Mouse (Mus musculus): ENCODE data around the gene Hoxb2. TPM values are rescaled to one million over a fixed set of nuclear protein-coding genes. Genes with fewer than 3 reads are reported as not detected.

Hoxb2 gene
- polyA plus RNA-seq, 1 experiment, result 1.5 TPM

DNA sequence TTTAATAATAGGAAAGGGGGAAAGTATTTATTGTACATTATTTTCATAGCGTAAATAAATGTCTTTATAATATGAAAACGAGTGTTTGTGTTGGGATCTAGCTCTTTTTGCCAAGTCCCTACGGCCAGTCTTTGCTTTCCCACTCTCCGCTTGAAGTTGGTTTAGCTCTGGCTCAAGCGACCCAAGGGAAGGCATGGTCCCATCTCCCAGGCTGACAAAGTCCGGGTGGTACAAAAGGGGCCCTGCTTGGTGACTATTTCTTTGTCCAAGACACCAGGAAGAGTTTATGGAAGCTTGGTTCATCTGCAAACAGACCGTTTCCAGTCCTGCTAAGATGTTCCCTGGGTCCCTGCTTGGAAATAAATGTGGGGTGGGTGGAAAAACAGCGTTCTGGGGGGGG is 3.6 kb downstream of the Hoxb2 start:
- H3K4me3 ChIP-seq (ENCODE audit: control insufficient read depth, insufficient read depth, low read length), result no peak overlapping the region
- DNase-seq, result no peak
- H3K27me3 ChIP-seq (ENCODE audit: control insufficient read depth, insufficient read depth, low read length), result peaks cover 25% of the 10 kb centered on the region
- H3K27ac ChIP-seq (ENCODE audit: control insufficient read depth, insufficient read depth, low read length), result no peak overlapping the region
- 76% methylated on average over 8 of the region's 8 CpGs for WGBS
- no peaks in the 10 kb centered on the region for H3K4me1 ChIP-seq (replicated peaks; ENCODE audit: control insufficient read depth, insufficient read depth, low read length)
- TF ChIP-seq POLR2A (IDR thresholded peaks at IDR 0.05; ENCODE audit: control insufficient read depth, extremely low read depth, insufficient read depth, low read length, poor library complexity), result no peak
- no peaks in the 10 kb centered on the region for H3K36me3 ChIP-seq (ENCODE audit: control insufficient read depth, insufficient read depth, low read length)

DNA sequence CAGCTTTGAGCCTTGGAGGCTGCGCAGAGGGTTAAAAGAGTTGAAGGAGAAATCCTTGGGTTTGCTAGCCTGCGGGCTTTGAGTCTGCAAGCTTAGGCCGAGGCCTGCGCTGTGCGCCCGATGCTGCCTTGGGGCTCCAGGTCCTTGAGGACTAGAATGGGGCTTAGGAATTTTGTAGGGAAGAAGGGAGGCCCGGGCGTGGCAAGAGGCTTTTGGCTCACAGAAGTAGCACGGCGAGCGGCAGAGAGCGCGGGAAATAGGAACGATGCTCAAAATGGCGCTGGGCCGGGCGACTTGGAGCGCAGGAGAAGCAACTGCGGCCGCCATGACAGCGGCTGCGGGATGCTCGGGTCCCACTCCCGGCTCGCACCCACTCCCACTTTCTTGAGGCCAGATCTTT is 4.1 kb downstream of the Hoxb2 start:
- no peak for TF ChIP-seq POLR2A (IDR thresholded peaks at IDR 0.05; ENCODE audit: control insufficient read depth, extremely low read depth, insufficient read depth, low read length, poor library complexity)
- Histone ChIP-seq H3K4me3 (ENCODE audit: control insufficient read depth, insufficient read depth, low read length) (no peak overlapping the region), H3K27me3 (ENCODE audit: control insufficient read depth, insufficient read depth, low read length) (peaks cover 25% of the 10 kb centered on the region), H3K27ac (ENCODE audit: control insufficient read depth, insufficient read depth, low read length) (no peak overlapping the region), H3K36me3 (ENCODE audit: control insufficient read depth, insufficient read depth, low read length) (no peaks in the 10 kb centered on the region), H3K4me1 (replicated peaks; ENCODE audit: control insufficient read depth, insufficient read depth, low read length) (no peaks in the 10 kb centered on the region)
- DNase-seq, result no peak
- 25% methylated on average over 25 of the region's 25 CpGs for WGBS

DNA sequence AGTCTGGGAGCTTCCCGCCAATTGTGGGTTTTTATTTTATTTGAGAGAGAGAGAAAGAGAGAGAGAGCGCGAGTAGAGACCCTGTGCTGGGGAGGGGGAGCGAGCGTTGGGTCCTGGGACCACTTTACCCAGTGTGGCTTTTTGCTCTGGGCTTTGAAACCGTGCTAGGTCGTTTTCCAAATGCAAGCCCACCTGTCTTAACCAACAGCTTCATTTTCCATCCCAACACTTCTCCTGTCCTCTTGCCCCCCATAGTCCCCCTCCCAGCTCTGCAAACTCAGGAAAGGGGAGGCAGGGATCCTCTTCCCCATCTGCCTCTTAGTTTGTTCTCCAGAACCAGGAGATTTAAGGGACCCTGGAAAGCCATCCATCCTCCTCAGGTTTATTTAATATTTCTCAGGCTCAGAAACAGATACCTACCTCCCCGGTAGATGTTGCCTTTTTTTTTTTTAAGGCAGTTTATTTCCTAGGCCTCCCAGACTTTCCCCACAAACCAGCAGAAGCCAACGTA is 4.5 kb downstream of the Hoxb2 start:
- TF ChIP-seq POLR2A (IDR thresholded peaks at IDR 0.05; ENCODE audit: control insufficient read depth, extremely low read depth, insufficient read depth, low read length, poor library complexity), result no peak
- no peak for TF ChIP-seq CTCF (IDR thresholded peaks at IDR 0.05; ENCODE audit: borderline replicate concordance, control insufficient read depth, extremely low read depth, insufficient read depth, low read length, poor library complexity)
- no peak for DNase-seq
- H3K27ac ChIP-seq (ENCODE audit: control insufficient read depth, insufficient read depth, low read length), result no peak overlapping the region
- 64% methylated on average over 9 of the region's 9 CpGs for WGBS
- no peak overlapping the region for H3K4me3 ChIP-seq (ENCODE audit: control insufficient read depth, insufficient read depth, low read length)
- H3K4me1 ChIP-seq (replicated peaks; ENCODE audit: control insufficient read depth, insufficient read depth, low read length), result no peaks in the 10 kb centered on the region
- peaks cover 24% of the 10 kb centered on the region for H3K27me3 ChIP-seq (ENCODE audit: control insufficient read depth, insufficient read depth, low read length)
- no peaks in the 10 kb centered on the region for H3K36me3 ChIP-seq (ENCODE audit: control insufficient read depth, insufficient read depth, low read length)

DNA sequence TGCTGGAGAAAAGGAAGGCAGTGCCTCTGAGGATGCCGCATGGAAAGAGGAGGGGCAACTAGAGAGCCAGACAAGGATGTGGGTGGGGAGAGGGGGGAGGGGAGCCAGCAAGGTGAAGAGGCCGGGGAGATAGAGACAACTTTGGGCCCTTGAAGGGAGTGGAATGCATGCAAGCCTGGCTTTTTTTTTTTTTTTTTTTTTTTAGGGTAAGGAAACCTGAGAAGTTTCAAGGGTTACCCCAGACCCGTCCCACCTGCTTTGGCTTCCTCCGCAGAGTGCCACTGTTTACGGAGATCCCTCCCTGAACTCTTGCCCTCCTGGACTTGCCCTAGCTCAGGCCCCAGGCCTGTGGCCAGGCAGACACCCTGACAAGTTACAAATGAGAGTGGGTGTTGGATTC is 13.5 kb downstream of the Hoxb2 start:
- TF ChIP-seq POLR2A (IDR thresholded peaks at IDR 0.05; ENCODE audit: control insufficient read depth, extremely low read depth, insufficient read depth, low read length, poor library complexity), result no peak
- no peak for TF ChIP-seq CTCF (IDR thresholded peaks at IDR 0.05; ENCODE audit: borderline replicate concordance, control insufficient read depth, extremely low read depth, insufficient read depth, low read length, poor library complexity)
- WGBS, result 47% methylated on average over 5 of the region's 5 CpGs
- peaks cover 20% of the 10 kb centered on the region for H3K27me3 ChIP-seq (ENCODE audit: control insufficient read depth, insufficient read depth, low read length)
- H3K27ac ChIP-seq (ENCODE audit: control insufficient read depth, insufficient read depth, low read length), result no peak overlapping the region
- no peak for DNase-seq
- no peak overlapping the region for H3K4me3 ChIP-seq (ENCODE audit: control insufficient read depth, insufficient read depth, low read length)
- H3K4me1 ChIP-seq (replicated peaks; ENCODE audit: control insufficient read depth, insufficient read depth, low read length), result no peaks in the 10 kb centered on the region
- no peaks in the 10 kb centered on the region for H3K36me3 ChIP-seq (ENCODE audit: control insufficient read depth, insufficient read depth, low read length)

DNA sequence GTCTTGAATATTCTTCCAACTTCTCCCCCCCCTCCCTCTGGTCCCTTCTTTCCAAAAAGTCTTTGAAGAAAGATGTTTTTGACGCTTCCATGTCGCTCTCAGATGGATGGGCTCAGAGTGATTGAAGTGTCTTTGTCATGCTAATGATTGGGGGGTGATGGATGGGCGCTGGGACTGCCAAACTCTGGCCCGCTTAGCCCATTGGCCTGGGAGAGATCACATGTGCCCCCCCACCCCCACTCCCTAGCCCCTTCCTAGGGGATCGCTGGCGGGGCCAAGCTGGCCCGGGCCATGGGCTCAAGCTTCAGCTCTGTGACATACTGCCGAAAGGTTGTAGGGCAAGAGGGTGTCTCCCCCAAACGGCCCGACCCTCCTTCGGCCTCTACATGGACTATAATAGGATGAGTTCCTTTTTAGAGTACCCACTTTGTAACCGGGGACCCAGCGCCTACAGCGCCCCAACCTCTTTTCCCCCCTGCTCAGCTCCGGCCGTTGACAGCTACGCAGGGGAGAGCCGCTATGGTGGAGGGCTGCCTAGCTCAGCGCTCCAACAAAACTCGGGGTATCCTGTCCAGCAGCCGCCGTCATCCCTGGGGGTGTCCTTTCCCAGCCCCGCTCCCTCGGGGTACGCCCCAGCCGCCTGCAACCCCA is 15.2 kb downstream of the Hoxb2 start, which contains the start of gene Hoxb1:
TSS of gene Hoxb1 (plus strand) at position 312 of the 651 bp plus-strand sequence.
- Histone ChIP-seq H3K4me3 (ENCODE audit: control insufficient read depth, insufficient read depth, low read length) (no peak within 1 kb of the TSS), H3K36me3 (ENCODE audit: control insufficient read depth, insufficient read depth, low read length) (no peaks in the 10 kb centered on the region), H3K4me1 (replicated peaks; ENCODE audit: control insufficient read depth, insufficient read depth, low read length) (no peaks in the 10 kb centered on the region), H3K27me3 (ENCODE audit: control insufficient read depth, insufficient read depth, low read length) (peaks cover 20% of the 10 kb centered on the region), H3K27ac (ENCODE audit: control insufficient read depth, insufficient read depth, low read length) (no peak within 1 kb of the TSS)
- 16% methylated on average over 26 of the region's 26 CpGs for WGBS
- TF ChIP-seq CTCF (IDR thresholded peaks at IDR 0.05; ENCODE audit: borderline replicate concordance, control insufficient read depth, extremely low read depth, insufficient read depth, low read length, poor library complexity), result no peak
- no peak for TF ChIP-seq POLR2A (IDR thresholded peaks at IDR 0.05; ENCODE audit: control insufficient read depth, extremely low read depth, insufficient read depth, low read length, poor library complexity)
- DNase-seq, result no peak

DNA sequence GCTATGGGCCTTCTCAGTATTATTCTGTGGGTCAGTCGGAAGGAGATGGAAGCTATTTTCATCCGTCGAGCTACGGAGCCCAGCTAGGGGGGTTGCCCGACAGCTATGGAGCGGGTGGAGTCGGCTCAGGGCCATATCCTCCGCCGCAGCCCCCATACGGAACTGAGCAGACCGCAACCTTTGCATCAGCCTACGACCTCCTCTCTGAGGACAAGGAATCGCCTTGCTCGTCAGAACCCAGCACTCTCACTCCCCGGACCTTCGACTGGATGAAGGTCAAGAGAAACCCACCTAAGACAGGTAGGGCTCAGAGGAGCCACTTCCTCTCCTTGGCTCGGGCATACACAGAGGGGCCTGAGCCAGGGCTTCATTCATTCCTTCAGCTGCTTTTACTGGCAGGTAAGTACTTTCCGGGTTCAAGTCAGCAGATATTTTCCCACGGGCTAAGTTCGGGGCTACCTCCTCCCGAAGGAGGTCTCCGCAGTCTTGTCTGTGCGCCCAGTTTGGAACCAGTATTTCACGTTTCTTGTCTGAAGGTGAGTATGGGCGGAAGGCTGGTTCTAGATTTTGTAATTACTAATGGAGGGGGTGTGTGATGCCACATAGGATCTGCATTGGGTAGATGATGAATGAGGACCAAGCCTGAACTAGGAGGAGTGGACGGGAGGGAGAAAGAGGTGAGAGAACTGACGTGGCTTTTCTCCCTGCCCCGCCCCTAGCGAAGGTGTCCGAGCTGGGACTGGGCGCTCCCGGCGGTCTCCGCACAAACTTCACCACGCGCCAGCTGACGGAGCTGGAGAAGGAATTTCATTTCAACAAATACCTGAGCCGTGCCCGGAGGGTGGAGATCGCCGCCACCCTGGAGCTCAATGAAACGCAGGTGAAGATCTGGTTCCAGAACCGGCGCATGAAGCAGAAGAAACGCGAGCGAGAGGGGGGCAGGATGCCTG is 16.0 kb downstream of the Hoxb2 start:
- no peaks in the 10 kb centered on the region for H3K4me1 ChIP-seq (replicated peaks; ENCODE audit: control insufficient read depth, insufficient read depth, low read length)
- H3K27ac ChIP-seq (ENCODE audit: control insufficient read depth, insufficient read depth, low read length), result no peak overlapping the region
- TF ChIP-seq POLR2A (IDR thresholded peaks at IDR 0.05; ENCODE audit: control insufficient read depth, extremely low read depth, insufficient read depth, low read length, poor library complexity), result no peak
- no peak for DNase-seq
- peaks cover 20% of the 10 kb centered on the region for H3K27me3 ChIP-seq (ENCODE audit: control insufficient read depth, insufficient read depth, low read length)
- 13% methylated on average over 47 of the region's 47 CpGs for WGBS
- H3K36me3 ChIP-seq (ENCODE audit: control insufficient read depth, insufficient read depth, low read length), result no peaks in the 10 kb centered on the region
- no peak overlapping the region for H3K4me3 ChIP-seq (ENCODE audit: control insufficient read depth, insufficient read depth, low read length)

Data from thymus, adult 2 months (tissue).